Mouse (Mus musculus) forebrain, postnatal 0 days (tissue): ENCODE data around the gene Gm10310. TPM values are rescaled to one million over a fixed set of nuclear protein-coding genes. Genes with fewer than 3 reads are reported as not detected.

Experiments used
- ATAC-seq: fragments of 200-750 bp; cut with Nextera tagmentation; 2 replicates; pipeline ENCODE4 v1.8.0; 2017; ENCODE audit warnings: mild to moderate bottlenecking, moderate library complexity
- DNase-seq: peaks from one replicate; pipeline ENCODE4 v3.0.0-alpha.2; 2015
- H3K27ac ChIP-seq: fragments of 300-500 bp; sonication (generic); 2 replicates; pipeline ENCODE4 v1.5.1; 2014; ENCODE audit warnings: low read depth, mild to moderate bottlenecking, antibody characterized with exemption, low read length, moderate library complexity, mixed read lengths
- H3K27me3 ChIP-seq: fragments of 300-500 bp; sonication (generic); 2 replicates; pipeline ENCODE4 v1.6.1; 2014; ENCODE audit warnings: mild to moderate bottlenecking, low read length, mixed read lengths; ENCODE audit not compliant: insufficient read depth
- H3K36me3 ChIP-seq: fragments of 300-500 bp; sonication (generic); 2 replicates; pipeline ENCODE4 v1.6.1; 2014; ENCODE audit warnings: mild to moderate bottlenecking, moderate library complexity; ENCODE audit not compliant: insufficient read depth
- H3K4me1 ChIP-seq: fragments of 300-500 bp; sonication (generic); 2 replicates; pipeline ENCODE4 v1.6.1; 2014; ENCODE audit warnings: antibody characterized with exemption; ENCODE audit not compliant: insufficient read depth
- H3K4me2 ChIP-seq: fragments of 300-500 bp; sonication (generic); 2 replicates; pipeline ENCODE4 v1.6.1; 2014; ENCODE audit warnings: low read depth, mild to moderate bottlenecking, moderate library complexity
- H3K4me3 ChIP-seq: fragments of 300-500 bp; sonication (generic); 2 replicates; pipeline ENCODE4 v1.5.1; 2014; ENCODE audit warnings: low read depth, low read length, mixed read lengths
- H3K9ac ChIP-seq: fragments of 300-500 bp; sonication (generic); 2 replicates; pipeline ENCODE4 v1.6.1; 2014; ENCODE audit warnings: mild to moderate bottlenecking
- H3K9me3 ChIP-seq: fragments of 300-500 bp; sonication (generic); 2 replicates; pipeline ENCODE4 v1.6.1; 2016; ENCODE audit warnings: low read length
- CTCF ChIP-seq: sonication (generic); IDR thresholded peaks from 2 replicates; pipeline ENCODE4 v1.5.1; 2016; ENCODE audit warnings: antibody characterized with exemption, control low read depth, low read depth
- WGBS: fragments of 180-500 bp; shearing (Covaris S2); extraction: QIAGEN DNeasy Blood & Tissue Kit; methylation state at CpG from one replicate; pipeline ENCODE4 v1.1.7; 2014; 5-methylcytosine and 5-hydroxymethylcytosine counted together
- polyA plus RNA-seq: library from polyadenylated mRNA; unstranded; fragments of >200 nt; fragmentation: Nextera tagmentation; extraction: Ambion mirVana; gene quantifications from 2 replicates; pipeline ENCODE4 v1.2.1, GENCODE M21; 2015
- total RNA-seq: library from RNA; depleted of rRNA; stranded (reverse); fragments of >200 nt; gene quantifications from 2 replicates; pipeline ENCODE4 v1.2.3, GENCODE M21; 2014; rRNA removed

The Gm10310 gene
- total and polyA plus RNA-seq, 2 experiments from 2014 or later = not detected

GRCm38 (mm10) chr10:129949000-129949399, 35.9 kb downstream of the Gm10310 start, which contains the start of gene Olfr818:
TSS of gene Olfr818 (minus strand) at chr10:129949100.
- Histone ChIP-seq H3K4me2 (no peak within 1 kb of the TSS), H3K4me1 (no peaks in the 10 kb centered on the region), H3K36me3 (no peaks in the 10 kb centered on the region), H3K9ac (no peak within 1 kb of the TSS), H3K9me3 (no peaks in the 10 kb centered on the region), H3K27ac (no peak within 1 kb of the TSS), H3K27me3 (no peaks in the 10 kb centered on the region), H3K4me3 (no peak within 1 kb of the TSS)
- ATAC-seq (no peak), DNase-seq (no peak)
- WGBS = 92% methylated on average over 2 of the region's 2 CpGs
- TF ChIP-seq CTCF = no peak

Other genes with a start within 250 kb of the Gm10310 start
- not detected in 2 replicates for gene Olfr806, start 243.1 kb downstream of the Gm10310 start, total RNA-seq
- gene Olfr806, start 243.1 kb downstream of the Gm10310 start, polyA plus RNA-seq = not detected in 2 replicates
- not detected in 2 replicates for gene Olfr807, start 227.3 kb downstream of the Gm10310 start, total RNA-seq
- not detected in 2 replicates for gene Olfr807, start 227.3 kb downstream of the Gm10310 start, polyA plus RNA-seq
- not detected in 2 replicates for gene Olfr808, start 219.6 kb downstream of the Gm10310 start, total RNA-seq
- not detected in 2 replicates for gene Olfr808, start 219.6 kb downstream of the Gm10310 start, polyA plus RNA-seq
- not detected in 2 replicates for gene Olfr809, start 210.4 kb downstream of the Gm10310 start, total RNA-seq
- not detected in 2 replicates for gene Olfr809, start 210.4 kb downstream of the Gm10310 start, polyA plus RNA-seq
- not detected in 2 replicates for gene Olfr810, start 190.1 kb downstream of the Gm10310 start, total RNA-seq
- not detected in 2 replicates for gene Olfr810, start 190.1 kb downstream of the Gm10310 start, polyA plus RNA-seq
- not detected in 2 replicates for gene Olfr811, start 180.7 kb downstream of the Gm10310 start, total RNA-seq
- not detected in 2 replicates for gene Olfr811, start 180.7 kb downstream of the Gm10310 start, polyA plus RNA-seq
- not detected in 2 replicates for gene Olfr812, start 139.0 kb downstream of the Gm10310 start, total RNA-seq
- not detected in 2 replicates for gene Olfr812, start 139.0 kb downstream of the Gm10310 start, polyA plus RNA-seq
- not detected in 2 replicates for gene Olfr813, start 129.7 kb downstream of the Gm10310 start, total RNA-seq
- gene Olfr813, start 129.7 kb downstream of the Gm10310 start, polyA plus RNA-seq = not detected in 2 replicates
- gene Olfr814, start 105.2 kb downstream of the Gm10310 start, total RNA-seq = not detected in 2 replicates
- gene Olfr814, start 105.2 kb downstream of the Gm10310 start, polyA plus RNA-seq = not detected in 2 replicates
- gene Olfr815, start 79.2 kb downstream of the Gm10310 start, total RNA-seq = not detected in 2 replicates
- not detected in 2 replicates for gene Olfr815, start 79.2 kb downstream of the Gm10310 start, polyA plus RNA-seq
- not detected in 2 replicates for gene Olfr816, start 69.5 kb downstream of the Gm10310 start, total RNA-seq
- not detected in 2 replicates for gene Olfr816, start 69.5 kb downstream of the Gm10310 start, polyA plus RNA-seq
- gene Olfr818, start 36.0 kb downstream of the Gm10310 start, total RNA-seq = not detected in 2 replicates
- not detected in 2 replicates for gene Olfr818, start 36.0 kb downstream of the Gm10310 start, polyA plus RNA-seq
- not detected in 2 replicates for gene Olfr819, start 17.8 kb downstream of the Gm10310 start, total RNA-seq
- gene Olfr819, start 17.8 kb downstream of the Gm10310 start, polyA plus RNA-seq = not detected in 2 replicates
- not detected in 2 replicates for gene Olfr247, start 8.9 kb downstream of the Gm10310 start, total RNA-seq
- gene Olfr247, start 8.9 kb downstream of the Gm10310 start, polyA plus RNA-seq = not detected in 2 replicates
- gene Olfr820, start 27.6 kb upstream of the Gm10310 start, total RNA-seq = not detected in 2 replicates
- gene Olfr820, start 27.6 kb upstream of the Gm10310 start, polyA plus RNA-seq = not detected in 2 replicates
- gene Olfr821, start 45.3 kb upstream of the Gm10310 start, total RNA-seq = not detected in 2 replicates
- gene Olfr821, start 45.3 kb upstream of the Gm10310 start, polyA plus RNA-seq = not detected in 2 replicates
- gene Olfr822, start 86.1 kb upstream of the Gm10310 start, total RNA-seq = not detected in 2 replicates
- gene Olfr822, start 86.1 kb upstream of the Gm10310 start, polyA plus RNA-seq = not detected in 2 replicates
- gene Olfr823, start 130.3 kb upstream of the Gm10310 start, total RNA-seq = not detected in 2 replicates
- gene Olfr823, start 130.3 kb upstream of the Gm10310 start, polyA plus RNA-seq = not detected in 2 replicates
- not detected in 2 replicates for gene Olfr824, start 144.9 kb upstream of the Gm10310 start, total RNA-seq
- gene Olfr824, start 144.9 kb upstream of the Gm10310 start, polyA plus RNA-seq = not detected in 2 replicates
- gene Olfr825, start 181.7 kb upstream of the Gm10310 start, total RNA-seq = not detected in 2 replicates
- not detected in 2 replicates for gene Olfr825, start 181.7 kb upstream of the Gm10310 start, polyA plus RNA-seq
- not detected in 2 replicates for gene Olfr826, start 199.1 kb upstream of the Gm10310 start, total RNA-seq
- not detected in 2 replicates for gene Olfr826, start 199.1 kb upstream of the Gm10310 start, polyA plus RNA-seq
- gene Olfr827, start 229.3 kb upstream of the Gm10310 start, total RNA-seq = not detected in 2 replicates
- gene Olfr827, start 229.3 kb upstream of the Gm10310 start, polyA plus RNA-seq = not detected in 2 replicates